Mouse (Mus musculus): Measurements from ENCODE around the gene Msln. TPM values are rescaled to one million over a fixed set of nuclear protein-coding genes. Genes with fewer than 3 reads are reported as not detected.

The Msln gene
- polyA plus RNA-seq, 1 experiment from 2014 or later = not detected

DNA sequence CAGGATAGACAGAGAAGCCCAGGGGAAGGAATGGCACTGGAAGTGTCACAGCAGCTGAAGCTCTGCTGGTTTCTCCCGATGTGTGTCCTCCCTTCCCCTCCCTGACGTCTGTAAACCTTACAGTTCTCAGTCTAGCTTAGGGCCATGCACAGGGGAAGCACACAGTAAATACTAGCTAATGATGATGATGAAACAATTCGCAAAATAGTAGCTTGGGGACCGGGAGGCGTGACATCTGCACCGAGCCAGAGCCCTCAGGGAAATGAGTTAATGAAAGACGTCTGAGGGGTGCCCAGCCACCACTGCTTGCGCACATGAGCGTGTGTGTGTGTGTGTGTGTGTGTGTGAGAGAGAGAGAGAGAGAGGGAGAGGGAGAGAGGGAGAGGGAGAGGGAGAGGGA lies 15.2 kb upstream of the Msln start:
- Histone ChIP-seq H3K4me1 (replicated peaks) (peaks cover 9% of the 10 kb centered on the region), H3K4me2 (no peak overlapping the region), H3K27me3 (peaks cover 12% of the 10 kb centered on the region; the same call in 1 of the 2 replicates), H3K9me3 (no peaks in the 10 kb centered on the region), H3K36me3 (no peaks in the 10 kb centered on the region), H3K4me3 (replicated peaks) (no peak overlapping the region), H3K9ac (replicated peaks) (no peak overlapping the region), H3K27ac (no peak overlapping the region)
- 24% methylated on average over 8 of the region's 9 CpGs for WGBS
- ATAC-seq (ENCODE audit: insufficient number of reproducible peaks, insufficient read depth, low FRiP score, low TSS enrichment, low read depth) = no peak

DNA sequence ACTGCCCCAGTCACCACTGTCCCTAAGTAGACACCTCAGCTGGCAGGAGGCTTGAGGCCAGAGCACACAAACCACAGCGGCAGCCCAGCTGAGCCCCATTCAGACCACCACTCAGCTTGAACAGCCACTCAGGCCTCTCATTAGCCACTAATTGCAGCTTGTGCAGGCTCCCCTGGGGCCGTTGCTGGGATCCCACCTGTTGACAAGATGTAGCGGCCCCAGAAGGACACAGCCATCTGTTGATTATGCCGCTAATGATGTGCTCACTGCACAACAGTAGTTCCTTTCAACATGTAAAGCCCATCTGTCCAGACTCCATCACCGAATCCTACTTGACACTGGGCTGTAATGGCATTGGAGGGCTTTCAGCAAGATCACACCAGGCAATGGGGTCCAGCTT lies 11.7 kb upstream of the Msln start:
- 19% methylated on average over 5 of the region's 5 CpGs for WGBS
- ATAC-seq (ENCODE audit: insufficient number of reproducible peaks, insufficient read depth, low FRiP score, low TSS enrichment, low read depth) = no peak
- no peak overlapping the region for H3K4me2 ChIP-seq
- H3K4me3 ChIP-seq (replicated peaks) = no peak overlapping the region
- H3K27me3 ChIP-seq = peaks cover 12% of the 10 kb centered on the region; the same call in 1 of the 2 replicates
- H3K9me3 ChIP-seq = no peaks in the 10 kb centered on the region
- H3K4me1 ChIP-seq (replicated peaks) = peaks cover 5% of the 10 kb centered on the region; the same call in 1 of the 2 replicates
- H3K36me3 ChIP-seq = no peaks in the 10 kb centered on the region
- no peak overlapping the region for H3K9ac ChIP-seq (replicated peaks)
- H3K27ac ChIP-seq = no peak overlapping the region

DNA sequence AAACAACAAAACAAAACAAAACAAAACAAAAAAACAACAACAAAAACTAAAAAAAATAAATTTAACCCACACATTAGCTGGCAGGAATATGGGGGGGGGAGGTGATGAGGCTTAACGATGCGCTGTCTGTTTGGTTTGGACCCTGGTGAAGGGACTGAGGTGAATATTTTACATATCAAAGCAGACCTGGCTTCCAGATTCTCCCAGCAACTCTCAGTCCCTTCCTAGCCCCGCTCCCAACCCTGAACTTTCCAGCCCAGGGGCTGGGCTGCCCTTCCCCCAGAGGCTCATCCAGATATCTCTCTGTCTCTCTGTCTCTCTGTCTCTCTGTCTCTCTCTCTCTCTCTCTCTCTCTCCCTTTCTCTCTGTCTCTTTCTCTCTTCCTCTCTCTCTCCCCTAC lies 8.4 kb upstream of the Msln start:
- Histone ChIP-seq H3K4me2 (no peak overlapping the region), H3K27me3 (peaks cover 5% of the 10 kb centered on the region; the same call in 1 of the 2 replicates), H3K9ac (replicated peaks) (no peak overlapping the region), H3K4me3 (replicated peaks) (no peak overlapping the region), H3K4me1 (replicated peaks) (peaks cover 5% of the 10 kb centered on the region; the same call in 1 of the 2 replicates), H3K36me3 (no peaks in the 10 kb centered on the region), H3K27ac (no peak overlapping the region), H3K9me3 (no peaks in the 10 kb centered on the region)
- no peak for ATAC-seq (ENCODE audit: insufficient number of reproducible peaks, insufficient read depth, low FRiP score, low TSS enrichment, low read depth)
- WGBS = 32% methylated on average over 3 of the region's 3 CpGs

DNA sequence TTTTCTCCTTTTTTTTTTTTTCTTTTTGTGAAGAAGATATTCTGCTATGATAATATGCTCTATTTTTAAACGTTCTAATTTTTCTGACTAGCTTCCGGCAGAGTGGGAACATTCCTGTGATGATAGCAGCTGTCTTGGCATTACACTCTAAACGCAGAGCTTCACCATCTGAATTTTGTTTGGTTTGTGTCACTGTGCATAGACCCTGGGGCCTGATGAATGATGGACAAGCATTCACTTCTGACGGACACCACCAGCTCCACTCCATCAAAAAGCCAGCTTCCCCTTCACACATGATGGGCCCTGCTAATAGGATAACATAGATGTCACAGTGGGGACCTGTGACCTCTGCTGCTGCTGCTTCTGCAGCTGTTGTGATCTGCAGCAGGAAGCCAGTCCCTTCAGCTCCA lies 7.4 kb upstream of the Msln start:
- Histone ChIP-seq H3K9me3 (no peaks in the 10 kb centered on the region), H3K4me3 (replicated peaks) (no peak overlapping the region), H3K36me3 (no peaks in the 10 kb centered on the region), H3K9ac (replicated peaks) (no peak overlapping the region), H3K27ac (no peak overlapping the region), H3K27me3 (no peaks in the 10 kb centered on the region; the same call in 1 of the 2 replicates), H3K4me1 (replicated peaks) (peaks cover 5% of the 10 kb centered on the region; the same call in 1 of the 2 replicates), H3K4me2 (no peak overlapping the region)
- no peak for ATAC-seq (ENCODE audit: insufficient number of reproducible peaks, insufficient read depth, low FRiP score, low TSS enrichment, low read depth)
- 70% methylated on average over 4 of the region's 4 CpGs for WGBS

DNA sequence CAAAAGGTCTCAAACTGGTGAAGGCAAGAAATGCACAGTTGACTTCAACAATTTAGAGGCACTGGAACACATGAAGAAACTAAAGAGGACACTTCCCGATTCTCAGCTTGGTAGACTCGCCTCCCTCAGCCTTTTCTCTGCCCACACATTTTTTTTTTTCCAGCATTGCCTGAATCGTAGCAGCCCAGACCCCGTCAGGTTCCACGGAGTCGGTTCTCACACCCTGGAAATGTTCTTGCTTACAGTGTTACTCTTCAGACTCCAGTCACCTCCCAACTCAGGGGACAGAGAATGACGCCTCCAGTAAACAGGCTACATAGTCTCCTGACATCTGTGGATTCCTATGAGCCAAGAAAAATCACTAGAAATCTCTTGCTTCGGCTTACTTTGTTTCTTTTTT lies 6.0 kb upstream of the Msln start:
- no peak for ATAC-seq (ENCODE audit: insufficient number of reproducible peaks, insufficient read depth, low FRiP score, low TSS enrichment, low read depth)
- peaks cover 10% of the 10 kb centered on the region for H3K4me1 ChIP-seq (replicated peaks)
- no peak overlapping the region for H3K9ac ChIP-seq (replicated peaks)
- H3K36me3 ChIP-seq = no peaks in the 10 kb centered on the region
- no peak overlapping the region for H3K4me3 ChIP-seq (replicated peaks)
- H3K27me3 ChIP-seq = no peaks in the 10 kb centered on the region; the same call in 1 of the 2 replicates
- H3K9me3 ChIP-seq = no peaks in the 10 kb centered on the region
- no peak overlapping the region for H3K27ac ChIP-seq
- no peak overlapping the region for H3K4me2 ChIP-seq
- 74% methylated on average over 8 of the region's 8 CpGs for WGBS

DNA sequence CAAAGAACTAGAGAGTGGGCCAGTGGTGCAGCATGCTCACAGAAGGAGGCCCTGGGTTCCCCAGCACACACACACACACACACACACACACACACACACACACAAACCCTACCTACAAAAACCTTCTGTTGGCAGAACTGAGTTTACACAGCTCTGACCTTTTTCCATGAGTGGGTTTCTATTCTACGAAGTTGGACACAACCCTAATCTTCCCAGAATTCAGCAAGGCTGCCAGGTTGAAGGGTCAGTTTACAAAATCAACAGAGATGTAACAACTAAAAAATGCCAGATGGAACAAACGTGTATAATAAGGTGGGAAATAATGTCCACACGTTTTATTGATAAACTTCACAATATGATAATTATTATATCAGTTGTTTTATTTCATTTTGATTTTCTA lies 3.5 kb upstream of the Msln start:
- Histone ChIP-seq H3K9me3 (no peaks in the 10 kb centered on the region), H3K9ac (replicated peaks) (no peak overlapping the region), H3K4me2 (no peak overlapping the region), H3K4me3 (replicated peaks) (no peak overlapping the region), H3K36me3 (no peaks in the 10 kb centered on the region), H3K27me3 (no peaks in the 10 kb centered on the region; the same call in 1 of the 2 replicates), H3K4me1 (replicated peaks) (peaks cover 10% of the 10 kb centered on the region), H3K27ac (no peak overlapping the region)
- WGBS = 76% methylated on average over 3 of the region's 3 CpGs
- ATAC-seq (ENCODE audit: insufficient number of reproducible peaks, insufficient read depth, low FRiP score, low TSS enrichment, low read depth) = no peak

DNA sequence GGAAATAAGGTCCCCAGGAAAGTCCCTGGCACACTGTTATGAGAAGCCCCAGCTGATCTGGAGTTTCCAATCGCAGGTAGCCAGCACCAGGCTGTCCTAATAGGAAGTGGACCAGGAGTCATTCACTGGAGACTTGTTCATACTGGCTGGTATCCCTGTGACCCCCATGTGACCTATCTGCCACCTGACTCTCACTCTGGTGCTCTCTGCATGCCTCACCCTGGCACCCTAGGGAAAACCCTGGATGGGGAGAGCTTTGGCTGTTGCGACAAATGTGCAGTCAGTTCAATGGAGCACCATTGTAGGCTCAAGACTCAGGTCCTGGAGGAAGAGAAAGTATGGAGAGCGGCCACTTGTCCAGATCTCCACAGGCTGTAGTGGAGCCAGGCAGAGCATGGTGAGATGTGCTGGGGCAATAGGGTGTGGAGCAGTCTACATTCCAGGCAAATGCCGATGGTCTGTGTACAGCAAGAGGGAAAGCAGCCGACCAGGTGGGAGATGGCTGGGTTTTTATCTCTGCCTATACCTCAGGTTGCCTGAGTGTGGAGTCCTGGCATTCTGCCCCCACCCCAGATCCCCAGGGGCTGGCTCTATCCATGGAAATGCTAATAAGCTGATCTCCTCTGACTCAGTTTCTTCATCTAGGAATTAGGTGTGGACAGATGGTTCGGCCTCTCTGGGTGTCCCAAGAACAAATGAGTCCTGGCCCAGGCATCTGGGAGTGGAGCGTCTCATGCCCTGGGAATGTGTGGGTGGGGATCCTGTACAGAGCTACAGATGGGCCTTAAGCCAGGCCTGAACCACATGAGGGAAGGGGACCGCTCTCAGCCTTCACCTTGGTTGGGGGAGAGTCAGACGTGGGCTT lies 2.4 kb upstream of the Msln start:
- Histone ChIP-seq H3K4me3 (replicated peaks) (no peak overlapping the region), H3K4me2 (no peak overlapping the region), H3K9ac (replicated peaks) (no peak overlapping the region), H3K4me1 (replicated peaks) (peaks cover 11% of the 10 kb centered on the region), H3K9me3 (no peaks in the 10 kb centered on the region), H3K36me3 (no peaks in the 10 kb centered on the region), H3K27me3 (no peaks in the 10 kb centered on the region; the same call in 1 of the 2 replicates), H3K27ac (no peak overlapping the region)
- 82% methylated on average over 9 of the region's 9 CpGs for WGBS
- no peak for ATAC-seq (ENCODE audit: insufficient number of reproducible peaks, insufficient read depth, low FRiP score, low TSS enrichment, low read depth)

DNA sequence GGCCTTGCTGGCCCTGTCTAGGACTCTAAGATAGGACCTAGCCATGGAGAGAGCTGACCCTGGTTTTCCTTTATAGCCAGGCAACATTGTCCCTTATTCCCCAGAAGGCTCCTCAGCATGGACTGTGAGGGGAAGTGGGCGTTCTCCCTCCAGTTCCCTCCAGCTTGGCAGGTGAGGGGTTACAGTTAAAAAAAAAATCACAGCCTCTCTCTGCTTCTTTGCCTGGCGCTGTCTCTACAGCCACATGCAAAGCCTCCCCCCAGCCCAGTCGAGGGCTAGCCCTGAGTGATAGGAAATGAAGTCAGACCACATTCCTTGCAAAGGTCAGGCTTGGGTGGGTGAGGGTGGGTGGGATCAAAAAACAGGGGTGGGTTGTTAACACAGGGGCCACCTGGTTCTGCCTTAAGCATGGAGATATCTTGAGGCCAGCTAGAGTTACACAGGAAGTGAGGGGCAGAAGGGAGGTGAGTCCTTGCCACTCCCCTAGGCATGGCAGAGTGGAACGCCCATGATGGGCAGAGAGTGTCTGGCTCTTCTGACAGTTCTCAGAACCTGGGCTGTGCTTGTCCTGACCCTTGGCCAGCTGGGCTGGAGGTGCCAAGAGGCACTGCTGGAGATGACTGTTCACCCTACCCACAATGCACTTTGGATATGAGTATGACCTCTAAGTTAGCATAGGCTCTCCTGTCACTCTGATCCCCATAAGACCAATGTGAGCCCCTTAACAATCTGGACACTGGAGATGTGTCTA lies 1.6 kb upstream of the Msln start:
- H3K9ac ChIP-seq (replicated peaks) = no peak overlapping the region
- H3K27ac ChIP-seq = no peak overlapping the region
- WGBS = 42% methylated on average over 4 of the region's 4 CpGs

DNA sequence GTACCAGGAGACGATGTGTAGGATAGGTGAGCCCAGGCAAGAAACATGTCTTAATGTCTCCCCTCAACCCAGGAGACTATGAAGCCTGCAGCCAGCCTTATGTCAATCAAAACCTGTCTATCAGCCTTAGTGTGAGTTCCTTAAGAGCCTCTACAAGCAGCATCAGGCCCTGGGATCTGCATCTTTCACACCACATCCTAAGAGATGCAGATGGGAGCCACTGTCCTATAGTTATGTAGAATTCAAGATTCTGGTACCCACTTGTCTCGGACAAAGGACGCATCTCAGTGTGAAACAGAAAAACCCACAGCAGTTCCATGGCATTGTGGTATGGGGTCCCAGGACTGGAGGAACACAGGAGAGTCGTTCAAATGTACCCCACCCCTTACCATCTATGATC lies 908 bp upstream of the Msln start:
- H3K4me2 ChIP-seq = no peak overlapping the region
- no peak overlapping the region for H3K4me3 ChIP-seq (replicated peaks)
- H3K4me1 ChIP-seq (replicated peaks) = peaks cover 16% of the 10 kb centered on the region
- H3K27ac ChIP-seq = no peak overlapping the region
- no peaks in the 10 kb centered on the region; the same call in 1 of the 2 replicates for H3K27me3 ChIP-seq
- H3K9me3 ChIP-seq = no peaks in the 10 kb centered on the region
- ATAC-seq (ENCODE audit: insufficient number of reproducible peaks, insufficient read depth, low FRiP score, low TSS enrichment, low read depth) = no peak
- no peak overlapping the region for H3K9ac ChIP-seq (replicated peaks)
- WGBS = 86% methylated on average over 4 of the region's 4 CpGs
- no peaks in the 10 kb centered on the region for H3K36me3 ChIP-seq

More for the DNA sequence above, 1.6 kb upstream of the Msln start:
- no peak for ATAC-seq (ENCODE audit: insufficient number of reproducible peaks, insufficient read depth, low FRiP score, low TSS enrichment, low read depth)
- Histone ChIP-seq H3K4me2 (no peak overlapping the region), H3K9me3 (no peaks in the 10 kb centered on the region), H3K36me3 (no peaks in the 10 kb centered on the region), H3K4me3 (replicated peaks) (no peak overlapping the region), H3K4me1 (replicated peaks) (peaks cover 16% of the 10 kb centered on the region), H3K27me3 (no peaks in the 10 kb centered on the region; the same call in 1 of the 2 replicates)

DNA sequence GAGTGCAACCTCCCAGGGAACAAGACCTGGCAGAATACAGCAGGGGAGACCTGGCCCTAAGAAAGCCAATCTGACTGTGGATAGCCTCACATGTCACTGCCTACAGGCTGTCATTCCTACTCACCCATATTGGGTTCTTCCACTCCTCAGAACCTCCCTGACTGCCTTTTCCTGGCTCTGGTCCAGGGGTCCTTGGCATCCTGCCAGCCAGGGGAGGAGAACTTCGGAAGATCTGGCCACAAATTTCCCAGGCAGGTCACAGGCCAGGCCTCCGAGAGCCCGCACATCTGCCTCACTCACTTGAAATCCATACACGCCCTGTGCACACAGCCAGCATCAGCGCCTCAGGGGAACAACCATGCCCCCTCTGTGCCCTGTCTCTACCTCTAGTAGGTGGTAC lies 2.7 kb downstream of the Msln start:
- Histone ChIP-seq H3K9ac (replicated peaks) (peak overlapping the region; percentile 35; the same call in 1 of the 2 replicates), H3K36me3 (no peaks in the 10 kb centered on the region), H3K4me3 (replicated peaks) (no peak overlapping the region), H3K27ac (no peak overlapping the region), H3K4me2 (no peak overlapping the region), H3K4me1 (replicated peaks) (peaks cover 16% of the 10 kb centered on the region), H3K27me3 (no peaks in the 10 kb centered on the region), H3K9me3 (no peaks in the 10 kb centered on the region)
- whole genome bisulfite sequencing = 59% methylated on average over 5 of the region's 5 CpGs
- no peak for ATAC-seq (ENCODE audit: insufficient number of reproducible peaks, insufficient read depth, low FRiP score, low TSS enrichment, low read depth)

DNA sequence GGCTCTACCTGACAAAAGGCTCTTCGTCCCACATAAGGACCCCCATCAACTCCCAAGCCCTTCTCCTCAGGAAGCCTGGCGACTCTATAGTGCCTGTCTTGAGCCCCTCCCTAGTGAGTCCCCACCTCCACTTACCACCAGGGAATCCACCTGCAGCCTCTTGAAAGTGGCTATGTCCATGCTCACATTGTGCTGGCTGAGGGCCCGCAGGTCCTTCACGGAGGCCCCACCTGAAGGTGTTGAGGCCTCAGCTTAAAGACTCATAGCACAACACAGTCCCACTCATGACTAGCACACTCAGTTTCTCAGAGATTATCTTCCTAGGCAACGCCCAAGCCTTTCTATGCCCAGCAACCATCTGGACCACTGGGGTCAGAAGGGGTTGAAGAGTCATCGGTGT lies 4.9 kb downstream of the Msln start:
- Histone ChIP-seq H3K4me2 (no peak overlapping the region), H3K36me3 (no peaks in the 10 kb centered on the region), H3K4me1 (replicated peaks) (peaks cover 6% of the 10 kb centered on the region; the same call in 1 of the 2 replicates), H3K4me3 (replicated peaks) (no peak overlapping the region), H3K9me3 (no peaks in the 10 kb centered on the region), H3K27me3 (no peaks in the 10 kb centered on the region), H3K27ac (no peak overlapping the region), H3K9ac (replicated peaks) (no peak overlapping the region)
- WGBS = 78% methylated on average over 6 of the region's 6 CpGs
- ATAC-seq (ENCODE audit: insufficient number of reproducible peaks, insufficient read depth, low FRiP score, low TSS enrichment, low read depth) = no peak

Data from limb, embryonic 12.5 days (tissue).